Mouse (Mus musculus) WW6 (cell line): ENCODE results near the gene Atf7.
"Not testable (repeated sequence)": the region's sequence is repeated elsewhere in the genome, so short reads cannot be mapped to it uniquely, and the experiment has no call there.

Experiments
- DNase-seq: peaks from one replicate; pipeline ENCODE4 v3.0.0-alpha.2; 2013; ENCODE audit warnings: low read depth, low spot score

Gene Atf7

GRCm38 (mm10) chr15:102620765-102621164 lies 4.5 kb downstream of the Atf7 start:
- DNase-seq: no peak

- DNase-seq: no peak
Observed at GRCm38 (mm10) chr15:102619486-102619885, 5.8 kb downstream of the Atf7 start.

GRCm38 (mm10) chr15:102617654-102618053 lies 7.6 kb downstream of the Atf7 start:
- DNase-seq: no peak

GRCm38 (mm10) chr15:102616174-102616573 lies 9.1 kb downstream of the Atf7 start:
- DNase-seq: no peak

- DNase-seq: no peak
Observed at GRCm38 (mm10) chr15:102614224-102614623, 11.0 kb downstream of the Atf7 start.

GRCm38 (mm10) chr15:102612966-102613365 lies 12.3 kb downstream of the Atf7 start:
- no peak for DNase-seq

- DNase-seq: not testable (repeated sequence)
Observed at GRCm38 (mm10) chr15:102608586-102608985, 16.7 kb downstream of the Atf7 start.

- DNase-seq: no peak
Observed at GRCm38 (mm10) chr15:102593996-102594656, 31.1 kb downstream of the Atf7 start.

- no peak for DNase-seq
Observed at GRCm38 (mm10) chr15:102592674-102593073, 32.6 kb downstream of the Atf7 start.

- no peak for DNase-seq
Observed at GRCm38 (mm10) chr15:102590567-102590966, 34.7 kb downstream of the Atf7 start.

- no peak for DNase-seq
Observed at GRCm38 (mm10) chr15:102589826-102590225, 35.4 kb downstream of the Atf7 start.

GRCm38 (mm10) chr15:102585501-102585900 lies 39.8 kb downstream of the Atf7 start:
- no peak for DNase-seq

GRCm38 (mm10) chr15:102583708-102584383 lies 41.4 kb downstream of the Atf7 start:
- DNase-seq: no peak

GRCm38 (mm10) chr15:102581205-102581604 lies 44.1 kb downstream of the Atf7 start:
- no peak for DNase-seq

- DNase-seq: no peak
Observed at GRCm38 (mm10) chr15:102578351-102578750, 46.9 kb downstream of the Atf7 start.

- no peak for DNase-seq
Observed at GRCm38 (mm10) chr15:102576972-102577371, 48.3 kb downstream of the Atf7 start.

- DNase-seq: no peak
Observed at GRCm38 (mm10) chr15:102572081-102572480, 53.2 kb downstream of the Atf7 start.

GRCm38 (mm10) chr15:102567849-102568248 lies 57.4 kb downstream of the Atf7 start:
- no peak for DNase-seq

GRCm38 (mm10) chr15:102563681-102564080 lies 61.6 kb downstream of the Atf7 start:
- no peak for DNase-seq

GRCm38 (mm10) chr15:102563061-102563460 lies 62.2 kb downstream of the Atf7 start:
- no peak for DNase-seq

GRCm38 (mm10) chr15:102562491-102562890 lies 62.8 kb downstream of the Atf7 start:
- DNase-seq: no peak

GRCm38 (mm10) chr15:102557580-102557979 lies 67.7 kb downstream of the Atf7 start:
- DNase-seq: no peak

GRCm38 (mm10) chr15:102555581-102555980 lies 69.7 kb downstream of the Atf7 start:
- no peak for DNase-seq
